Mouse (Mus musculus): ENCODE measurements at regions not wholly inside any gene's neighbourhood (a gene's known extent, or its start where the extent isn't known, plus 50 kb on each side); places are given as distances from the start of the nearest gene placed in this dataset.

DNA sequence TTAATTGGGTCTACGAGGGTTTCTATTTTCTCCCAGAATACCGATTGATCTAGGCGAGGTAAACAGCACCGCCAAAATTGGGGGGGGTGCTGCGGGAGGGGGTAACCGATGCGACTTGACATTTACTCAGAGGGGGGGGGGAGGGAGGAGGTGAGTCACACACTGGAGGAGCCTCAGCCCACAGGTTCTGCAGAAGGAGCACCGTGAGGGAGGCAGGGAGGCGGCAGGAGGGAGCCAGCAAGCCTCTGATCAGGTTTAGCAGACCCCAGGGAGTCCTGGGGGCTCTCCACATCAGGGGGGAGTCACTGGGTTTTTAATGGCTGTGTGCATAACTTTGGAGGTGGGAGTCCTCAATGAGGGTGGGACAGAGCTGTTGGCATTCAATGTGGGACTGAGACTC, 51.3 kb upstream of the Ier5l start:
- no peak for DNase-seq (ENCODE audit: low spot score in 2 of 2)

DNA sequence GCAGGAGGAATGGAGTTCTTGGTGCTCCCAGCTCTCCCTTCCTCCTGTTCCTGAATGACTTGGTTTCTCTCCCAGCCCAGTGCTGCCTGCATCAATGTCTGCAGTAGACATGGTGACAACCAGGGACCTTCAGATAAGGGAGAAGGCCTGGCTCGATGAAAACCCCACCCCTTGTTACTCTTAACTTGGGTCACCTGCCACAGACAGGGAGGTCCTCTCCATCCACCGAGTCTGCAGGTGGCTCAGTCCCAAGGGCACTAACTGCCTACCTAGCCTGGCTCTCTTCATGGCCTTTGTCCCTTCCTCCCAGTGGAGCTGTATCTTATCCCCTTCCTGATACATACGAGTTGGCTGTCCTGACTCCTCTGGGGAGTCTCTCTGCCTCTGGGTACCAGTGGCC, 51.8 kb upstream of the Ier5l start:
- DNase-seq (ENCODE audit: low spot score in 2 of 2), result no peak

DNA sequence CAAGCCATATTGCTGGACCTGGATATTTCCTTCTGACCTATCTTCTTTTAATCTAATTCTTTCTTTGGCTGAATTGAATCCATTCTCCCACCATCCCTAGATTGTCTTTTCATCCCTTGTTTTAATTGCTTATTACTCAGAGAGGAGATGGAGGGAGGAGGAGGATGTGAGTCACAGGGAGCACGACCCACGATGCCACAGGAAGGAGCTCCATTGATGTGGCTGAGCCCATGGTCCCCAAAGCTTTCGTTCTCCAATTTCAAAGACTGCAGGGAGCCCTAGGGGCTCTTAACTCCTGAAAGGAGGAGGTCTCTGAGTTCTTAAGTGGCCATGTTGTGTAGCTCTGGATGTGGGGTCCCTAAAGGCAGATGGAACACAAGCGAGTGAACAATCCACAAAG, 53.5 kb upstream of the Ier5l start:
- no peak for DNase-seq (ENCODE audit: low spot score in 2 of 2)

DNA sequence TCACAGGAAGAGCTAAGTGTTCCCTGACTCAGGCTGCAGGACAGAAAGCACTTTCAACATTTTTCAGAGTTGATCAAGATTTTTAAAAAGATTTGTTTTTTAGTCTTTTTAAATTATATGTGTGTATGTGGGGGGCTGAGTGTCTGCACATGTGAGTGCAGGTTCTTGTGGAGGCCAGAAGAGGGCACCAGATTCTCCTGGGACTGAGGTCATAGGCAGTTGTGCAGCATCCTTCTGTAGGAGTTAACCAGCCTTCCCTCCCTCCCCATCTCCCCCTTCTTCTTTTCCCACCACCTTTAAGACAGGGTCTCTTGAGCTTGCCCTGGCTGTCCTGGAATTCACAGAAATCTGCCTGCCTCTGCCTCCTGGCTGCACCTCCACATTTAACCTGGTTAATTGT, 58.9 kb upstream of the Ier5l start:
- no peak for DNase-seq (ENCODE audit: low spot score in 2 of 2)

DNA sequence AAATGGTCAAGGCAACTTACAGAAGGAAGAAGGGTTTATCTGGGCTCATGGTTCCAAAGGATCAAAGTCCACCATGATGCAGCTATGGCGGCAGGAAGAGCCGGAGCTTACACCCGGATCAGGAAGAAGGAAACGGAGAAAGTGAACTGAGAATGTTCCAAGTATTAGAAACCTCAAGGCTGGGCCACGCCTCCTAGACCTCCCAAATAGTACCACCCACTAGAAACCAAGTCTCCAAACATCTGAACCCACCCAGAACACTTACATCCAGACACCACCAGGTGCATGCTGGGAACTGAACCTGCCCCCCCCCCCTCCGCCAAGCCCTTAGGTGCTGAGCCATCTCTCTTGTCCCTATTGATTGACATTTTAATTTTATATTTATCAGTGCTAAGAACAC, 59.3 kb upstream of the Ier5l start:
- DNase-seq (ENCODE audit: low spot score in 2 of 2), result no peak

DNA sequence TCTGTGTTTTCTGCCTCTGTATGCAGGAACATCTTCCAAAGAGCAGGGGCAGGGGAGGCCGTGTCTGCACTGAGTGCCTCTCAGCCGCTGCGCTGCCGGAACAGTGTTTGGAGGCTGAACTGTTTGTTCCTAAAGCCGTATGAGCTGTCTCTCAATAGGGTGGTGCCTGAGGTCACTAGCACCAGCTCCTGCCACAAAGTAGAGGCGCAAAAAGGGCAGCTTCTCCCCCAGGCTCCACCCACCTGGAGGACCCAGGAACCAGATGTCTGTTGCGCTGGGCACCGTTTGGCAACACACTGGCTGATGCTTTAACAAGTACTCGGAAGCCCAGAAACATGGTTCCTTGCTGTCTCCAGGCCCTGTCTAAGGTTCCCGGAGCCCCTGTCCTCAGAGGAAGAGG, 60.4 kb upstream of the Cstad start:
- no peak for DNase-seq (ENCODE audit: low spot score in 2 of 2)

DNA sequence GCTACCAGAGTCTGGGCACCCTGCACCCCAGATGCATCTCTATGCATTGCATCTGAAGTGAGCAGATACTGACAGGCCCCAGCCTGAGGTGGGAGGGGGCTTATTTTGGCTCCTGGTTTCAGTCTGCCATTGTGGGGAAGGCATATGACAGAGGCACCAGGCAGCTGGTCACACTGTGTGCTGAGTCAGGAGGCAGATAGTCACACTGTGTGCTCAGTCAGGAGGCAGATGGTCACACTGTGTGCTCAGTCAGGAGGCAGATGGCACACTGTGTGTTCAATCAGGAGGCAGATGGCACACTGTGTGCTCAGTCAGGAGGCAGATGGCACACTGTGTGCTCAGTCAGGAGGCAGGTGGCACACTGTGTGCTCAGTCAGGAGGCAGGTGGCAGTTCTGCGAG, 55.5 kb upstream of the Cstad start:
- DNase-seq (ENCODE audit: low spot score in 2 of 2), result no peak

DNA sequence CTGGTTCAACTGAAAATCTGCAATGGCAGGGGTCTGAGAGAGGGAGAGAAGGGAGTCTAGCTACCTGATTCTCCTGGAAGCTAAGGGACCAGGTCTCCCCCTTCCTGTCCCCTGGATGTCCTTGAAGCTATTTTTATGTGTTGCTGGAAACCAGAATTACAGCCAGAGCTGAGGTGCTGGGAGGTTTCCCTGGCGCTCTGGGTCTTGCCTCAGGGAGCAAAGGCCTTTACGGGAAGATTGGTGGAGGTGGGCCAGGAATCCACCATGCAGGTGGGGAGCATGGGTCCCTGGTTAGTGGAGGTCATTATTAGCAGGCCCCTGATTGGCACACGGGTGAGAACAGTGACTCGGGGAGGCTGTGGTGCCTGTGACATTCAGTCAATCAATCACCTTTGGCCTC, 53.3 kb upstream of the Cstad start:
- DNase-seq (ENCODE audit: low spot score in 2 of 2), result no peak

DNA sequence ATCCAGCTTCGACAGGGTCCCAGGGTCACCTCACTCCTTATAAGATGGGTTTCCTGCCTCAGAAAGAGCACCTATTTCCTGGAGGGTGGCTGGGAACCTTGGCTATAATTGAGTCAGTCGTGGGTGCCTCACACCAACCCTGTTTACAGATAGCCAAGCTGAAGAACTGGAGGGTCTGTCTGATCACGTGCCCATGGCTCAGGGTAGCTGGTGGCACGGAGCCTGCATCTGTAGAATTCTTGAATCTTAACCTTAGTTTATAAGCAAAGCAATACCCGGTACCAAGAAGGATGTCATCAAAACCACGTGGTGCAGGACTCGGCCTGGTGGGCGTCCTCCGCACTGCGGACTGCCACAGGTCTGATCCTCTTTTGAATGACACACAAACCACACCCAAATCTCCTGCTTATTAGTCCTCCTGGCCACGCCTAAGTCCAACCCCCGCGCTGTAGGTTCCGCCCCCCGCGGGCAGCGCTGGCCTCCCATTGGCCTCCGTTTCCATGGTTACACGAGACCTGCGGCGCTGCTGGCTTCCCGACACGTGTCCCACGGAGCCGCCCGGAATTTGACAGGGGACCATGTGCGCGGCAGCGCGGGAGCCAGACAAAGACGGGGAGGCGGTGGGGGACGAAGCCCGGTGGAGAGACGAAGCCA, 49.9 kb upstream of the Cstad start:
- DNase-seq (ENCODE audit: low spot score in 2 of 2), result peak; percentile 70 to 86
